Mouse (Mus musculus) kidney, postnatal 0 days (tissue): ENCODE data around the gene Klrg2. TPM values are rescaled to one million over a fixed set of nuclear protein-coding genes. Genes with fewer than 3 reads are reported as not detected.
A peak's percentile ranks its signal among the peaks of the same experiment; 100 is the strongest.

Experiments used
- ATAC-seq: fragments of 200-750 bp; cut with Nextera tagmentation; replicated peaks from 2 replicates; pipeline ENCODE4 v1.8.0; 2017; ENCODE audit warnings: low read depth, moderate number of reproducible peaks, moderate TSS enrichment, moderate library complexity; ENCODE audit not compliant: low FRiP score
- DNase-seq: peaks from one replicate; pipeline ENCODE4 v3.0.0-alpha.2; 2016; ENCODE audit warnings: low spot score
- H3K27ac ChIP-seq: fragments of 300-500 bp; sonication (generic); 2 replicates; pipeline ENCODE4 v1.5.1; 2014; ENCODE audit warnings: mild to moderate bottlenecking
- H3K27me3 ChIP-seq: fragments of 300-500 bp; sonication (generic); 2 replicates; pipeline ENCODE4 v1.6.1; 2014; ENCODE audit warnings: low read length, mixed read lengths; ENCODE audit not compliant: insufficient read depth
- H3K36me3 ChIP-seq: fragments of 300-500 bp; sonication (generic); 2 replicates; pipeline ENCODE4 v1.6.1; 2014; ENCODE audit warnings: low read length, mixed read lengths; ENCODE audit not compliant: insufficient read depth
- H3K4me1 ChIP-seq: fragments of 300-500 bp; sonication (generic); replicated peaks from 2 replicates; pipeline ENCODE4 v1.6.1; 2014; ENCODE audit warnings: antibody characterized with exemption, low read length, mixed read lengths; ENCODE audit not compliant: insufficient read depth
- H3K4me2 ChIP-seq: fragments of 300-500 bp; sonication (generic); 2 replicates; pipeline ENCODE4 v1.6.1; 2014; ENCODE audit warnings: mild to moderate bottlenecking, low read length, moderate library complexity, mixed read lengths
- H3K4me3 ChIP-seq: fragments of 300-500 bp; sonication (generic); replicated peaks from 2 replicates; pipeline ENCODE4 v1.5.1; 2014; ENCODE audit warnings: low read depth, low read length
- H3K9ac ChIP-seq: fragments of 300-500 bp; sonication (generic); 2 replicates; pipeline ENCODE4 v1.6.1; 2014; ENCODE audit warnings: low read depth, low read length
- H3K9me3 ChIP-seq: fragments of 300-500 bp; sonication (generic); replicated peaks from 2 replicates; pipeline ENCODE4 v1.6.1; 2016; ENCODE audit warnings: low read length, inconsistent platforms, mixed read lengths
- CTCF ChIP-seq: IDR thresholded peaks from 2 replicates; pipeline ENCODE4 v1.5.1; 2016; ENCODE audit warnings: antibody characterized with exemption, low read depth, mild to moderate bottlenecking, moderate library complexity
- WGBS: fragments of 180-500 bp; shearing (Covaris S2); extraction: QIAGEN DNeasy Blood & Tissue Kit; methylation state at CpG from one replicate; pipeline ENCODE4 v1.1.7; 2014; 5-methylcytosine and 5-hydroxymethylcytosine counted together
- polyA plus RNA-seq: library from polyadenylated mRNA; unstranded; fragments of >200 nt; fragmentation: Nextera tagmentation; extraction: Ambion mirVana; gene quantifications from 2 replicates; pipeline ENCODE4 v1.2.1, GENCODE M21; 2015

Gene Klrg2
- polyA plus RNA-seq, 1 experiment from 2014 or later = 1.4 TPM

GRCm38 (mm10) chr6:38635941-38636851 is 846 bp downstream of the Klrg2 start:
- under 1% methylated on average over 65 of the region's 72 CpGs for WGBS
- DNase-seq = peak; percentile 71

DNA sequence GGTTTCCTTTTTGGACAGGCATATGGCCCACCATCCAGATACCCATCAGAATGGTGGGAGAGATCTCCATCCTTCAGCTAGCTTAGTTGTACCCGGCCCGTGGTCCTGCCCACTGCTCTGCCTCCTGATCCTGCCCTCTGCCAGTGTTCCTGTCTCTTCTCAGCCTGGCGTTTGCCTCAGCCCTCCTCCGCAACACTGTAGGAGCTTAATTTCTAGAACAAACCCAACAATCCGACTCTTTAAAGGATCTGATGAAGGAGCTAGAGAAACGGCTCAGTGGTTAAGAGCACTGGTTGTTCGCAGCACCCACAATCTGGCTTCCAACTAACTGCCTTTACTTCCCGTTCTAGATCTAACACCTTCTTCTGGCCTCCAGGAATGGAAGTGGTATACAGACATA is 2.6 kb downstream of the Klrg2 start:
- DNase-seq = no peak
- no peaks in the 10 kb centered on the region for H3K36me3 ChIP-seq
- H3K9ac ChIP-seq = no peak overlapping the region
- H3K27me3 ChIP-seq = peaks cover 29% of the 10 kb centered on the region
- no peak overlapping the region for H3K27ac ChIP-seq
- ATAC-seq = no peak
- no peaks in the 10 kb centered on the region for H3K9me3 ChIP-seq
- WGBS = 80% methylated on average over 8 of the region's 8 CpGs
- peaks cover 5% of the 10 kb centered on the region; the same call in 1 of the 2 replicates for H3K4me1 ChIP-seq
- no peak overlapping the region for H3K4me3 ChIP-seq
- no peak overlapping the region for H3K4me2 ChIP-seq
- TF ChIP-seq CTCF = no peak

More at GRCm38 (mm10) chr6:38635941-38636851, 846 bp downstream of the Klrg2 start:
- H3K36me3 ChIP-seq = no peaks in the 10 kb centered on the region
- ATAC-seq = peak; percentile 59
- H3K4me2 ChIP-seq = peak overlapping the region; percentile 99
- no peak for TF ChIP-seq CTCF
- peaks cover 5% of the 10 kb centered on the region; the same call in 1 of the 2 replicates for H3K4me1 ChIP-seq
- H3K9me3 ChIP-seq = no peaks in the 10 kb centered on the region
- peaks cover 35% of the 10 kb centered on the region for H3K27me3 ChIP-seq
- peak overlapping the region; percentile 48 for H3K9ac ChIP-seq
- H3K27ac ChIP-seq = no peak overlapping the region
- H3K4me3 ChIP-seq = peak overlapping the region; percentile 52

DNA sequence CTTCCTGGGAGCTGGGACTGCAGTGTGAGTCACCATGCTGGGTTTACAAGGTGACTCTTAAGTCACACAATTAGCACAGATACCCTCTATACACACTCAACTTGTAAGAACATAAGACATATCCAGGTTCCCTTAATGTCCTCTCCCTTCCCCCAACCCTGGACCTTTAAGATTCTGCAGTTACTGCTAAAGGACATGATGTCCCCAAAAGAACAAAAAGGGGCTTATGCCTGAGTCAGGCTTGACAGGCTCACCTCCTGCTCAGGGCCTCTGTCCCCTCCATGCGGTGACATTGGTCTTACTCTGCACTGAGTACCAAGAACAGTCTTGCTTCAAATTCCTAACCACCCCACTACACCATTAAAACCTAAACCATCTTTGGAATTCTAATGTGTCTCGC is 4.2 kb downstream of the Klrg2 start:
- DNase-seq = no peak
- Histone ChIP-seq H3K4me3 (no peak overlapping the region), H3K9me3 (no peaks in the 10 kb centered on the region), H3K27ac (no peak overlapping the region), H3K36me3 (no peaks in the 10 kb centered on the region), H3K9ac (no peak overlapping the region), H3K4me2 (no peak overlapping the region), H3K27me3 (peaks cover 23% of the 10 kb centered on the region), H3K4me1 (peaks cover 5% of the 10 kb centered on the region; the same call in 1 of the 2 replicates)
- no peak for TF ChIP-seq CTCF
- no peak for ATAC-seq
- WGBS = 91% methylated on average over 2 of the region's 2 CpGs

DNA sequence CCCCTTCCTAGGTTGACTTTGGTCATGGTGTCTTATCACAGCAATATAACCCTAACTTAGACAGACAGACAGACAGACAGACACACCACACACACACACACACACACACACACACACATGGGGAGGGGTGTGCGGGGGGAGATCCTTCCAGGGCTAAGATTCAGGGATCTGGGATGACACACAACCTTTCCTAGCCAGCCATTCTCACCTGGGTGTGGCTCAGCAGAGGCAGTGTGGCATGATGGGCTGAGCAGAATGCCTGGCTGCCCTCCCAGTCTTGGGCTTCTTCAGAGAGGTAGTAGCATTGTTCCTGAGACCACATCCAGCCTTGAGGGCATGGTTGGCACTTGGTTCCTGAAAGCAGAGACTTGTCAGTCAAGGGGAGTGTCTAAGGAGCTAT is 7.5 kb downstream of the Klrg2 start:
- Histone ChIP-seq H3K27ac (no peak overlapping the region), H3K27me3 (peaks cover 3% of the 10 kb centered on the region), H3K36me3 (no peaks in the 10 kb centered on the region), H3K4me1 (no peaks in the 10 kb centered on the region), H3K9ac (no peak overlapping the region), H3K4me2 (no peak overlapping the region), H3K9me3 (no peaks in the 10 kb centered on the region), H3K4me3 (no peak overlapping the region)
- DNase-seq = no peak
- 87% methylated on average over 1 of the region's 1 CpGs for WGBS
- ATAC-seq = no peak
- no peak for TF ChIP-seq CTCF

DNA sequence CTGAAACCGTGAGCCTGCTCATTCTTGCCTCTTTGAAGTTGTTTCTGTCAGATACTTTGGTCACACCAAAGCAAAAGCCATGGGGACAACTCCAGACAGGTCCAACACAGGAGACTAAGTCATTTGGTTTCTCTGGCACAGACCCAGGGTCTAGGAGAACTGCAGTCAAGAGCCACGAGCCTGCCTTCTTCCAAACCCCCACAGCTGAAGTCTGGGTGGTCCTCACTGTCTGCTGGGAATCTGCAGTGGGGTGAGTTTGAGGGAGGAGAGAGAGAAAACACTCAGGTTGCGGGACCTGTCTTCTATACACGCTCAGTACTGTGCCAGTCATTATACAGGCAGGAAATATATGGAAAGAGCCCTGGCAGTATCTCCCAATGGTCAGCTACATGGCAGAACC is 9.6 kb downstream of the Klrg2 start:
- Histone ChIP-seq H3K9me3 (no peaks in the 10 kb centered on the region), H3K4me2 (no peak overlapping the region), H3K4me3 (no peak overlapping the region), H3K36me3 (no peaks in the 10 kb centered on the region), H3K27me3 (no peaks in the 10 kb centered on the region), H3K27ac (no peak overlapping the region), H3K4me1 (no peaks in the 10 kb centered on the region), H3K9ac (no peak overlapping the region)
- ATAC-seq (no peak), DNase-seq (no peak)
- WGBS = 72% methylated on average over 4 of the region's 4 CpGs
- no peak for TF ChIP-seq CTCF

GRCm38 (mm10) chr6:38627081-38627480 is 10.0 kb downstream of the Klrg2 start:
- no peak for TF ChIP-seq CTCF
- WGBS = 96% methylated on average over 4 of the region's 4 CpGs
- Histone ChIP-seq H3K9ac (no peak overlapping the region), H3K27me3 (no peaks in the 10 kb centered on the region), H3K4me2 (no peak overlapping the region), H3K9me3 (no peaks in the 10 kb centered on the region), H3K4me1 (no peaks in the 10 kb centered on the region), H3K36me3 (no peaks in the 10 kb centered on the region), H3K27ac (no peak overlapping the region), H3K4me3 (no peak overlapping the region)
- DNase-seq = no peak
- ATAC-seq = no peak
